Mouse (Mus musculus): ENCODE measurements around the gene Gm49368.

- no peak for TF ChIP-seq CTCF (IDR thresholded peaks at IDR 0.05; ENCODE audit: control insufficient read depth, insufficient read depth, insufficient read length)
- no peak for TF ChIP-seq MAX (IDR thresholded peaks at IDR 0.05)
- TF ChIP-seq MYOG (IDR thresholded peaks at IDR 0.05; ENCODE audit: control insufficient read depth, extremely low read depth, insufficient read length) = no peak
- no peak for TF ChIP-seq USF1 (IDR thresholded peaks at IDR 0.05; ENCODE audit: low read depth)
Observed at GRCm38 (mm10) chr7:128022974-128023373, 39.5 kb upstream of the Gm49368 start.

Data from C2C12 (cell line).